Mouse (Mus musculus): ENCODE measurements around the gene Pitpnb. TPM values are rescaled to one million over a fixed set of nuclear protein-coding genes. Genes with fewer than 3 reads are reported as not detected.

Pitpnb gene
- polyA plus RNA-seq, 1 experiment, result 0.76 TPM

DNA sequence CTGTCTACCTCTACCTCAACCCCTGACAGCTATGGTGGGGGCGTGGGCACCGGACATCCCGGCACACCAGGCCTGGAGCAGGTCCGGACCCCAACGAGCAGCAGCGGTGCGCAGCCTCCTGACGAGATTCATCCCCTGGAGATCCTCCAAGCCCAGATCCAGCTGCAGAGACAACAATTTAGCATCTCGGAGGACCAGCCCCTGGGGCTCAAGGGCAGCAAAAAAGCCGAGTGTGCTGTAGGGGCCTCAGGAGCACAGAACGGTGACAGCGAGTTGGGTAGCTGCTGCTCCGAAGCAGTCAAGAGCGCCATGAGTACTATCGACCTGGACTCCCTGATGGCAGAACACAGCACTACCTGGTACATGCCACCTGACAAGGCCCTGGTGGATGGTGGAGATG is 90.9 kb downstream of the Pitpnb start:
- H3K9me3 ChIP-seq (ENCODE audit: control insufficient read depth, low read length), result no peaks in the 10 kb centered on the region; the same call in 1 of the 2 replicates
- H3K36me3 ChIP-seq (ENCODE audit: control insufficient read depth), result no peaks in the 10 kb centered on the region; the same call in 1 of the 2 replicates
- H3K27me3 ChIP-seq (ENCODE audit: control insufficient read depth), result peaks cover 54% of the 10 kb centered on the region
- TF ChIP-seq TAL1 (IDR thresholded peaks at IDR 0.05; ENCODE audit: low read length), result no peak
- no peak for TF ChIP-seq GATA1 (IDR thresholded peaks at IDR 0.05; ENCODE audit: low read length)
- no peak overlapping the region for H3K4me3 ChIP-seq (replicated peaks)
- no peaks in the 10 kb centered on the region for H3K4me1 ChIP-seq (ENCODE audit: control insufficient read depth)

DNA sequence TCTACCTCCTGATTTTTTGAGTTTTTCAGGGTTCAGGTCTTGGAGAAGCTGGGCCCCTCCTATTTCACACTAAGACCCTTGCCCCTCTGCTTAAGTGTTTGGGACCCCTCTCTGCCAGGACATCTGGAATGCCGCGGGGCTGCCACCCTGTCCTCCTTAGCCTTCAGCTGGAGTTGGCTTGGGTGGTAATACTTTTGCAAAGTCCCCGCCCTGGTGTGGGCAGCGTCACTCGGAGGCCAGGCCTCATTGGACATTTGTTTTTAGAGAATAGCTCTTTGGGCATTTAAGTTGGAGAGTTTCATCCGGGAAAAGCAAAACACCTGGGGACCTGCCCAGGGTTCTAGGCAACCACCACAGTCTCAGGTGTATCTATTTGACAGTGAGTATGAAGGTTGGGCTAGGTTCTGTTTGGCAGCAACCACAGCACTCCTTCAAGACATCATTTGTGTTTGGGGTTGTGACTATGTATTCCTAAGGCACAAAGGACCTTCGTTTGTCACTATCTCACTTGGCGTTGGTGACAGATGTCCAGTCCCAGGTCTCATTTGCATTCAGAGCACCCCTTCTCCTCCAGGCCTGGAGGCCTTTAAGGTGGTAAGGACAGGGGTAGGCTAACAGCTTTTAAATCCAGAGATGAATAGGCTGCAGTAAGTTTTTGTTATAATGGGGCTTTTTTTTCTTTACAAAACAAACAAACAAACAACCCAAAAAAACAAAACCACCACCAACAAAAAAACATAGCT is 91.7 kb downstream of the Pitpnb start:
- H3K4me1 ChIP-seq (ENCODE audit: control insufficient read depth), result no peaks in the 10 kb centered on the region
- H3K4me3 ChIP-seq (replicated peaks), result no peak overlapping the region
- no peaks in the 10 kb centered on the region; the same call in 1 of the 2 replicates for H3K9me3 ChIP-seq (ENCODE audit: control insufficient read depth, low read length)
- H3K27me3 ChIP-seq (ENCODE audit: control insufficient read depth), result peaks cover 46% of the 10 kb centered on the region
- H3K36me3 ChIP-seq (ENCODE audit: control insufficient read depth), result no peaks in the 10 kb centered on the region; the same call in 1 of the 2 replicates
- no peak for TF ChIP-seq GATA1 (IDR thresholded peaks at IDR 0.05; ENCODE audit: low read length)
- no peak for TF ChIP-seq TAL1 (IDR thresholded peaks at IDR 0.05; ENCODE audit: low read length)

- H3K9me3 ChIP-seq (ENCODE audit: control insufficient read depth, low read length), result no peaks in the 10 kb centered on the region; the same call in 1 of the 2 replicates
- H3K27me3 ChIP-seq (ENCODE audit: control insufficient read depth), result peaks cover 39% of the 10 kb centered on the region
- TF ChIP-seq TAL1 (IDR thresholded peaks at IDR 0.05; ENCODE audit: low read length) (no peak), GATA1 (IDR thresholded peaks at IDR 0.05; ENCODE audit: low read length) (no peak)
These were observed 92.4 kb downstream of the Pitpnb start for GRCm38 (mm10) chr5:111423011-111423410.

DNA sequence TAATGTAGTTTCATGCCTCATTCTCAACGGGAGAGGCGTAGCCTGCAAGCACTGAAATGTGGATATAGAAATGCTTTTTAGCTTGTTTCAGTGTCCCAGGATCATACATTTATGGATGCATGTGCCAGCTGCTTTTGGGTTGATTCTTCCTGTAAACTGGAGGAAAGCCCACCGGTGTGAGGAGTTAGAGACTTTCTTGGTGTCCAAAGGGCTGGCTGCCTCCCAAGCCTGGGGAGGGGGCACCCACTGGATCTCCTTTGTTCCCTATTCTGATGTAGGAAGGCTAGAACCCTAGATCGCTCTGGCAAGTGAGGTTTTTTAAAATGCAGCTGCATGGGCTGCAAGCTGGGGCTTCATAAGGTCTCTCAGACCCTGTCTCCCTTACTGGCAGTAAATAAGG is 93.1 kb downstream of the Pitpnb start:
- peaks cover 33% of the 10 kb centered on the region for H3K27me3 ChIP-seq (ENCODE audit: control insufficient read depth)
- TF ChIP-seq GATA1 (IDR thresholded peaks at IDR 0.05; ENCODE audit: low read length) (no peak), TAL1 (IDR thresholded peaks at IDR 0.05; ENCODE audit: low read length) (no peak)
- no peak overlapping the region for H3K4me3 ChIP-seq (replicated peaks)
- H3K36me3 ChIP-seq (ENCODE audit: control insufficient read depth), result no peaks in the 10 kb centered on the region; the same call in 1 of the 2 replicates
- no peaks in the 10 kb centered on the region for H3K4me1 ChIP-seq (ENCODE audit: control insufficient read depth)
- no peaks in the 10 kb centered on the region for H3K9me3 ChIP-seq (ENCODE audit: control insufficient read depth, low read length)

More at GRCm38 (mm10) chr5:111423011-111423410, 92.4 kb downstream of the Pitpnb start:
- H3K4me1 ChIP-seq (ENCODE audit: control insufficient read depth), result no peaks in the 10 kb centered on the region
- H3K4me3 ChIP-seq (replicated peaks), result no peak overlapping the region
- no peaks in the 10 kb centered on the region; the same call in 1 of the 2 replicates for H3K36me3 ChIP-seq (ENCODE audit: control insufficient read depth)

DNA sequence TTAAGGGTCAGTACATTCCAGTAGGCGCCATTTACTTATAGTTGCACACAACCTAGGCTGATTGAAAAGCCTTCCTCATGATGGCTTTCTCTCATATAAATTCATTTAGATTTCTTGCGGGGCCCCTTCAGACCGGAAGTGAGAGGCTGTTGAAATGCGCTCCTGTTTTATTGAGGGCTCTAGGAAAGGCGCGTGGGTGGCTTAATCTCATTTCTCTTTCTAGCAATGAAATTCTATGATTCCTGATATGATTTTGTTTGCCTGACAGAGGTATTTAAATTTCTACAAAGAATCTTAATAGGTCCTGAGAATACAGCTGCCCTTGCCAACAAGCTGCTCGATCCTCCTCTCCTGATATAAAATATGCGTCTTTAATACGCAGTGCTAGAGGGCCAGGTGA is 95.2 kb downstream of the Pitpnb start:
- TF ChIP-seq TAL1 (IDR thresholded peaks at IDR 0.05; ENCODE audit: low read length), result no peak
- no peak for TF ChIP-seq GATA1 (IDR thresholded peaks at IDR 0.05; ENCODE audit: low read length)
- no peaks in the 10 kb centered on the region for H3K4me1 ChIP-seq (ENCODE audit: control insufficient read depth)
- H3K36me3 ChIP-seq (ENCODE audit: control insufficient read depth), result no peaks in the 10 kb centered on the region; the same call in 1 of the 2 replicates
- no peak overlapping the region for H3K4me3 ChIP-seq (replicated peaks)
- H3K27me3 ChIP-seq (ENCODE audit: control insufficient read depth), result peaks cover 11% of the 10 kb centered on the region
- H3K9me3 ChIP-seq (ENCODE audit: control insufficient read depth, low read length), result no peaks in the 10 kb centered on the region

DNA sequence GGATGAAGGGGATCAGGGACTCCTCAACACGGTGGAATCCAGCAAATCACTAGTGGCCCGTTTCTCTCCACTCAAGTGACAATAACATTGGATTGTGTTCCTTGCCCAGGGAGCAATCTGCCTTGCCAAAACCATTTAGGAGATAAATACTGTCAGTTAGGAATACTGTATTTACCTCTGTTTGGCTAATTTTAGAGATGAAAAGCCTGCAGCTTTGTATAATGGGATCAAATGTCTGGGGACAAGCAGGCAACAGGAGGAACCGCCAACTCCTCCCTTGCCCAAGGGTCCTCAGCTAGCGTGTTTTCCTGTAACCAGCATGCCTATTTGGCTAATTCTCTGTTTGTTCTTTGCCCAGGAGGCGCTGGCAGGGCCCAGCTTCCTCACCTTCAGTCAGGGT is 95.7 kb downstream of the Pitpnb start:
- TF ChIP-seq GATA1 (IDR thresholded peaks at IDR 0.05; ENCODE audit: low read length) (no peak), TAL1 (IDR thresholded peaks at IDR 0.05; ENCODE audit: low read length) (no peak)
- H3K9me3 ChIP-seq (ENCODE audit: control insufficient read depth, low read length), result no peaks in the 10 kb centered on the region
- H3K4me1 ChIP-seq (ENCODE audit: control insufficient read depth), result no peaks in the 10 kb centered on the region
- H3K4me3 ChIP-seq (replicated peaks), result no peak overlapping the region
- peaks cover 6% of the 10 kb centered on the region for H3K27me3 ChIP-seq (ENCODE audit: control insufficient read depth)
- H3K36me3 ChIP-seq (ENCODE audit: control insufficient read depth), result no peaks in the 10 kb centered on the region; the same call in 1 of the 2 replicates

- Histone ChIP-seq H3K36me3 (ENCODE audit: control insufficient read depth) (no peaks in the 10 kb centered on the region), H3K4me3 (replicated peaks) (no peak overlapping the region), H3K4me1 (ENCODE audit: control insufficient read depth) (no peaks in the 10 kb centered on the region), H3K9me3 (ENCODE audit: control insufficient read depth, low read length) (no peaks in the 10 kb centered on the region), H3K27me3 (ENCODE audit: control insufficient read depth) (no peaks in the 10 kb centered on the region)
- TF ChIP-seq TAL1 (IDR thresholded peaks at IDR 0.05; ENCODE audit: low read length) (no peak), GATA1 (IDR thresholded peaks at IDR 0.05; ENCODE audit: low read length) (no peak)
These were observed 98.3 kb downstream of the Pitpnb start for GRCm38 (mm10) chr5:111428882-111429281.

GRCm38 (mm10) chr5:111429726-111430125 is 99.2 kb downstream of the Pitpnb start:
- H3K36me3 ChIP-seq (ENCODE audit: control insufficient read depth), result no peaks in the 10 kb centered on the region
- H3K4me1 ChIP-seq (ENCODE audit: control insufficient read depth), result no peaks in the 10 kb centered on the region
- H3K27me3 ChIP-seq (ENCODE audit: control insufficient read depth), result no peaks in the 10 kb centered on the region
- no peaks in the 10 kb centered on the region for H3K9me3 ChIP-seq (ENCODE audit: control insufficient read depth, low read length)
- TF ChIP-seq GATA1 (IDR thresholded peaks at IDR 0.05; ENCODE audit: low read length), result no peak
- TF ChIP-seq TAL1 (IDR thresholded peaks at IDR 0.05; ENCODE audit: low read length), result no peak
- no peak overlapping the region for H3K4me3 ChIP-seq (replicated peaks)

DNA sequence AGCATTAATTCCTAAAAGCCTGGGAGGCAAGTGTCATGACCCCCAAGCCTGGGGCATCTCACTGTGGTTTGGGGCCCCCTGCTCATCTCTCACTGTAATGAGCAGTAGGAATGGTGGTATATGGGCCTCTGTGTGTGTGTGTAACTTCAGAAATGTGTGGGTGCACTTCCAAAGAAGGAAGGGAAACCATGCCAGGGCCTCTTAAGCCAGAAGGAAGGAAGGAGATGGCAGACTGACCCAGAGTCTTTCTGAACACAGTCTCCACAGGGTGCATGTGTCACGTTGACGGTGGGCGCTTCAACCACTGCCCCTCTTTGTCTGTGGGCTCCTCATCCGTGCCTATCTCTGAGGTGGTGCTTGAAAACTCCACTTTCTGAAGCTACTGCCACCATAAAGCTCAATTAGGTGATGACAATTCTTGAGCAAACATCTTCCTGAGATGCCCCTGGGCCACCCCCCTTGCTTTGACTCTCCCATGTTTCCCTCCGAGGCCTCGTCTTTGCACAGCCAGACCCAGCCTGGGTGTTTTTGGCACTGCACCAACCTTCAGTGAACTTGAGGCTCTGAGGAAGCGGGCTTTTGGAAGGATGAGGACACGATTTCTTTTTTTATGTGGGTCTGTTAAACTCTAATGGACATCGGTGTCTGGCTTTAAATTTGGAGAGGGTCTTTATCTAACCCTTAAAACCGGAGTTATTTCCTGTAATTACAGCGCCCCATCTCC is 100.6 kb downstream of the Pitpnb start:
- Histone ChIP-seq H3K4me3 (replicated peaks) (no peak overlapping the region), H3K9me3 (ENCODE audit: control insufficient read depth, low read length) (no peaks in the 10 kb centered on the region), H3K36me3 (ENCODE audit: control insufficient read depth) (no peaks in the 10 kb centered on the region), H3K4me1 (ENCODE audit: control insufficient read depth) (no peaks in the 10 kb centered on the region), H3K27me3 (ENCODE audit: control insufficient read depth) (no peaks in the 10 kb centered on the region)
- TF ChIP-seq GATA1 (IDR thresholded peaks at IDR 0.05; ENCODE audit: low read length) (no peak), TAL1 (IDR thresholded peaks at IDR 0.05; ENCODE audit: low read length) (no peak)

Data from erythroblast, embryonic 14.5 days (primary cell).